Mouse (Mus musculus): ENCODE data around the gene Ndufb10.

Ndufb10 gene

GRCm38 (mm10) chr17:24705821-24706220 lies 18.5 kb downstream of the Ndufb10 start:
- no peak for DNase-seq

DNA sequence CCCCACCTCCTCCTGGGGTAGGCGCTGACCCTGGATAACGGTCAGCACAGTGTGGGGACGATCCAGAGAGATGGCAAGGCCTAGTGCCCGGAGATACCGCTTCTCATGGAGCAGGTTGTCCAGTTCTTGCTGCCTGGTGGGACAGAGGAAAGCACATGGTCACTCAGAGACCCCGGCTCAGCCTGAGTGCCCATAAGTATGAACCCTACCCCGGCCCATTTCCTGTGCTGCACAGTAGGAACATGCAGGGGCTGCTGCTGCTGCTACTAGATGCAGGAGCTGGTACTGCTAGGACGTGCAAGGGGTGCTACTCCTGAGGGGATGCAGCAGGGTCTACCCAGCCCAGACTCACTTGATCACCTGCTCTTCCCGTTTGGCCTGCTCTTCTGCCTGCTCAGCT lies 23.0 kb downstream of the Ndufb10 start:
- DNase-seq, result no peak

GRCm38 (mm10) chr17:24699473-24699872 lies 24.8 kb downstream of the Ndufb10 start:
- no peak for DNase-seq

GRCm38 (mm10) chr17:24698715-24699114 lies 25.6 kb downstream of the Ndufb10 start:
- DNase-seq, result no peak

GRCm38 (mm10) chr17:24697985-24698384 lies 26.3 kb downstream of the Ndufb10 start:
- DNase-seq, result peak; percentile 44

DNA sequence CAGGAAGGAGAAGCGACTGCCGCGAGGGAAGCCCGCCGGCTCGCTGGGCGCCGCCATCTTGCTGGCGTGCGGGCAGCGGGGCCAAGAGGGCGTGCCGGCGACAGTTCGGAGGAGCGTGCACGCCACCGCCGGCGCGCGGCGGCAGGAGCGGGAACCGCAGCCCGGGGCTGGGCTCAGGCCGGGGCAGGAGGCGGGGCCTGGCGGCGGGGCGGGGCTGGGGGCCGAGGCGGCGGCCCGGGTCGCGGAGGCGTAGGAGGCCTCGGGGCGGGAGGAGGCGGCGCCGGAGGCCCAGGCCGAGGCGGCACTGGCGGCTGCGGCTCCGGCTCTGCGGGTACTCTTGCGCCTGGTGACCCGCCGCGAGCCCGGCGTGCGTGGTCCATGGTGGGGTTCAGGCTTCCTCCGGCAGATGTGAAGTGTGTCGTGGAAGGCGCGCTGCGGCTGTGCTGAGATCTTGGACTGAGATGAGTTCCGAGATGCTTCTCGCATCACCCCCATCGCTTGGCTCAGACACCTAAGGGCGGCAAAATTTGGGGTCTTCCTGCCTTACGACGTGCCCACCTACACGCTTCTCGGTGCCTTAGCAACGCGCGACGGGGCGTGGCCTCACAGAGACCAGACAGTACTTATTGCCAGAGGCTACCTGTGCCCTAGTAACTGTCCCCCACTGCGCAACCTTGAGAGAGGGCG lies 28.1 kb downstream of the Ndufb10 start, which contains the start of the genes Gfer and Noxo1:
Gene Gfer, minus strand, starts transcription at position 146 of the 687 bp plus-strand sequence.
Gene Noxo1, plus strand, starts transcription at position 224 of the 687 bp plus-strand sequence.
- DNase-seq, result peak; percentile 92

DNA sequence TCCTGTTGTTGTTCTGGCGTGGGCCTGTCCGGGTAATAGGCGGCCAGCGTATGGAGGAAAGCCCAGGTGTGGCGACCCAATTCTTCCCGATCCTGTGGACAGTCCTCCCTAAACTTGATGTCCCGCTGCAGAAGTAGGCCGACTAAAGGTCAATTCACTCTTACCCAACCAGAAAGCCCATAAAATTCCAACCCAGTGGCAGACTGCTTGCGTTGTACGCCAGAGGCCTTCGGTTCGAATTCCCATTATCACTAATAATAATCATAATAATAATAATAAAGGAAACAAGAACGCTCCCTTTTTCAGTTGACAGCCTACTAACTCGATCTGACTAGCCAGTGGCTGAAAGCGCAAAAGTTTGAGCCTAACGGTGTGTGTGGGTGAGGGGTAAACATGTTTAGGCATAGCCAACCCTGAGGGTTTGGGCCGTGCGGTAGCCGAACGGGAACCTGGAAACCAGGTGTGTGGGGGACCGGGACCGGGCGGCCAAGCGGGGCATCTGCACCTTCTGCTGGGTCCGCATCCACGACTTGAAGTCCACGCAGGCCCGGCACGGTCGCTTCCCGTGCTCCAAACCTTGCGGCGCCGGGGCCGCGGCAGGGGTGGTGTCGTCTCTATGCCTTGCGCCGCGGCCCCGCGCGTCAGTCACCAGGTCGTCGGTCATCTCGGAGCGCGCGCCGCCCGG lies 28.8 kb downstream of the Ndufb10 start:
- DNase-seq, result no peak

DNA sequence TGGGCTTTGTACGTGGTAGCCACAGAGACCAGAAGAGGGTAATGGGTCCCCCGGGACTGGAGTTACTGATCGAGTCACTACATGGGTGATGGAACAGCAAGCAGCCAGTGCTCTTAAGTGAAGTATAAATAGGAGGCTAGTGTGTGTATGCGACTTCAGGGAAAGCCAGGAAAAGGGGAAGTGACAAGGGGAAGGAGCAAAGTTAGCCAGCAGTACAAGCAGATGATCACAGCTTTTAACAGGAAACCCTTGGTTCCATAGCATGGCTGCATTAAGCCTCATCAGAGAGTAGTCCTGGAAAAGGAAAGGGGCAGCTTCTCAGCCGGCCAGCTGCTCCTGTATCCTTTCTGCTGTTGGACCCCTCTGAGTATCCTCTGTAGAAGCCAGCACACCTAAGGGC lies 31.9 kb downstream of the Ndufb10 start:
- no peak for DNase-seq

DNA sequence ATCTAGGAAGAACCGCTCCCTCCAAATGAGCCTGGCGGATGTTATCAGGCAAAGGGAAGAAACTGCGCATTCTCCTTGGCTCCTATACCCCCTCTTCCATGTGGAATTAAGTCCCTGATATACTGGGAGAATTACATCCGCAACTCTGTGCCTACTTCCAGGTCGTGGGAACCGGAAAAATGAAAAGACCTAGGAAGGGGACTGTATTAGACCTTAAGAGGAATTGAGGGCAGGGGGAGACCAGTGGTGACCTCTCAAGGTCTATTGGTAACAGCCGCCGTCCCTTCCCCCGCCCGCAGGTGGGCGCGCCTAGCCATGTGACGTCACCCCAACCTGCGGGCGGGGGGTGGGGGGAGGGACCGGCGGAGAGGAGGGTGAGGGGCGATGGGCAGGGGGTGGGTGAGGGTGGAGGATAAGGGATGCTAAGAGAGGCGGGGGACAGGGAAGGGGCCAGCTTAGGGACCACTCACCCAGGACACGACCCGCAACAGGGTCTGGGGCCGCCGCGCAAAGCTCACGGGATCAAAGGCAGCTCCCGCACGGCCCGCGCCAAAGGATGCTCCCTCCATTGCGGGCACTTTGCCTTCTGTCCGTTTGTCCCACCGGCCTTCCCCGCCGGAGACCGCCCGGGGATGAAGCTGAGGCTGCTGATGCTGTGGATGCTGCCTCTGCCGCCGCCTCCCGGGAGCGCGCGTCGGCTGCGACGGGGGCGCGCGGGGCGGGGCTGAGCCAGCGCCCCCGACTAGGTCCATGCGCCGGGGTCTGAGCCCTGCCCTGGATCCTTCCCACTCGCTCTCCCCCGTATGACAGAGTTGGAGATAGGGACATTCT lies 34.8 kb downstream of the Ndufb10 start, which contains the start of gene Syngr3:
Gene Syngr3, minus strand, starts transcription at position 705 of the 831 bp plus-strand sequence.
- peak; percentile 50 for DNase-seq

GRCm38 (mm10) chr17:24687599-24687998 lies 36.7 kb downstream of the Ndufb10 start:
- no peak for DNase-seq

DNA sequence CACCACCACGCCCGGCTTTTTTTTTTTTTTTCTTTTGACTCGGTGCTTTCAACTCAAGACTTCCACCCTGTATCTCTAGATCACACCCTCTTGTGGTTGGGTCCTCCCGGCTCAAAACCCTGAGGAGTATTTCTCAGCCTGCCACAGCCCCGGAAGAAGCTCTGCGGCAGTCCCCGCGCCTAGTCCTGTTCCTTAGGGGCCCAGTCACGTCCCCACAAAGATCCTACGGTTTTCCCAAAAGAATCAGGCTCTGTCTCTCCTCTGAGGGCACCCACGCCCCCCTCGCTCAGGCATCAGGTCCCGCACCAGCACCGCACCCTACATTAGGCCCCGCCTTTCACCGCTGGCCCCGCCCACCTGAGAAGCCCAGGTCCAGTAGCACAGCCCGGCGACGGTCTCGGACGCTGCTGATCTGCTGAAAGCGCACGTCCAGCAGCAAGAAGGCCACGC lies 37.1 kb downstream of the Ndufb10 start:
- DNase-seq, result peak; percentile 71

- peak; percentile 72 for DNase-seq
Measured at GRCm38 (mm10) chr17:24686514-24686913, 37.8 kb downstream of the Ndufb10 start.

DNA sequence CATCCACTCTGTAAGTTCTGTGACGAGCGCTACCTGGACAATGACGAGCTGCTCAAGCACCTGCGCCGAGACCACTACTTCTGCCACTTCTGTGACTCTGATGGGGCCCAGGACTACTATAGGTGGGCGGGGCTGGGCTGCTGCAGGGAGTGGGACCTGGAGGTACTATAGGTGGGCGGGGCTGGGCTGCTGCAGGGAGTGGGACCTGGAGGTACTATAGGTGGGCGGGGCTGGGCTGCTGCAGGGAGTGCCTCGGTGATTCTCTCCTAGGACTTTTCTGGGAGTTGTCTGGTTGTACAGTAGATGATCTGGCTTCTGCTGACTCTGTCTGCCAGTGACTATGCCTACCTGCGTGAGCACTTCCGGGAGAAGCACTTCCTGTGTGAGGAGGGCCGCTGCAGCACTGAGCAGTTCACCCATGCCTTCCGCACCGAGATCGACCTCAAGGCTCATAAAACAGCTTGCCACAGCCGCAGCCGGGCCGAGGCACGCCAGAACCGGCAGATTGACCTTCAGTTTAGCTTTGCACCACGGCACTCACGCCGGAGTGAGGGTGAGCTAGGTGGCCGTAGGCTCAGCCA lies 46.7 kb downstream of the Ndufb10 start:
- DNase-seq, result no peak

DNA sequence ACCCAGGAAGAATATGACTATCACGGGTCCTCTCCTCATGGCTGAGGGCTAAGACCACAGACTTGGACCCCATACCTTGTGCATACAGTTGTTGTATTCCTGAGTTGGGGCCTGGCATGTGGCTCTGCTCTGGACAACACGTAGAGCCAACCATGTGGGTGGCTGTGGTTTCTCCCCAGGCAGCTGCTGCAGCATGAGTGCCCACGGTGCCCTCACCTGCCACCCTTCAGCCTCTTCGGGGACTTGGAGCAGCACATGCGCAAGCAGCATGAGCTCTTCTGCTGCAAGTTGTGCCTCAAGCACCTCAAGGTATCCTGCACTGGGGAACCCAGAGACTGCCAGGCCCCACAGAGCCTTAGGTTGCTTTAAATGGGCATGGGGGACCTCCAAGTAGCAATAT lies 47.4 kb downstream of the Ndufb10 start:
- no peak for DNase-seq

DNA sequence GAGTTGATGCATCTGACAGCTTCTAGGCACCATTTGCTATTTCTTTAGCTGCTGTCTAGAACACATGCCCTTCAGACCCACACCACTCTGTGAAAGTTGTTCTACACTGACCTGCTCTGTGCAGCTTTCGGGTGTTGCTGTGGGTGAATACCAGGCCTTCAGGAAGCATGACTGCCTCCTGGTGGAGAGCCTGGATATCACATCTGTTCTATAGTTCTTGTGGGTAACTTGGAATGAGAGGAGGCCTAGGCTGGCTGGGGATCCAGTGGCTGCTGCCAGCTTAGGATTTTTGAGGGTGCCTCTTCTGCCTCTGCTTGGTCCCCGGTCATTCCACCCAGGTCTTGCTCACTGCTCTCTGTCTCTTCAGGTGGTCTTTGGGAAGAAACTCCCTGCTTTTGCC lies 48.1 kb downstream of the Ndufb10 start:
- DNase-seq, result peak; percentile 87

DNA sequence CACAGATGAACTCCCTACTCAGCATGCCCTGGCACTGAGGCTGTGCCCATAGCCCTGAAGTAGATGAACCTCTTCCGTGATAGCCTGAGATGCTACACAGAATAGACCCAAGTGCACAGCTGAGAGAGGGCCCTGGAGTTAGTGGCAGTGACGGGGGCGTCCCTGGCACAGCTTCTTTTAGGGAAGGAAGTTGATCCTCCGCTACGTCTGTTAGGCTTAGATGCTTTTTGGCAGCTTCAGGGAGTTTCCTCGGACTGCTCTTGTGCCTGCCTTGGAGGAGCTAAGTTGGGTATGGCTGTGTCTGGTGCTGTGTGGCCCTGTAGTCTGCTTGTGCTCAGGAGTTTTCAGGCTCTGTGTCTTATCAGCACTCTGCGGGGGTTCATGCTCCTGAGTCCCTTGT lies 50.0 kb downstream of the Ndufb10 start:
- no peak for DNase-seq

DNA sequence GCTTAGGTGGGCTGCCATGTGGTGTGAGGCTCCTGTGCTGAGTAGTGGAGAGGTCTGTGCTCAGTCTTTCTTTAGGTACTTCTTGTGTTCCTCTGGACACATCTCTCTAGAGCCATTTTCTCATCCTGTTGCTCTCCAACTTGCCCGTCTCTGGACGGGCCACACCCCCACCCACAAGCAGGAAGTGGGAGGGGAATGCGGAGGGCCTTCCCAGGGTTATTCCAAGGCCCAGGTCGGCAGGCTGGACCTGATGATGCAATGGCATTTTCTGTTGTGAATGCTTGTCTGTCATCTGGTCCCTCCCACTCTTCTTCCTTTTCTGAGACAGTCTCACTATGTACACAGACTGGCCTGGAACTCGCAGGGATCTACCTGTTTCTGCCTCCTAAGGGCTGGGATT lies 52.1 kb downstream of the Ndufb10 start:
- DNase-seq, result no peak

All from thymus, postnatal 4 days (tissue).